Mouse (Mus musculus) retina, postnatal 7 days (tissue): ENCODE data around the gene Ankrd23.

ENCODE experiments used
- DNase-seq: peaks from one replicate; pipeline ENCODE4 v3.0.0-alpha.2; 2012; ENCODE audit warnings: low read depth, low spot score

The Ankrd23 gene

GRCm38 (mm10) chr1:36522210-36522609, 14.5 kb downstream of the Ankrd23 start:
- no peak for DNase-seq

- DNase-seq = no peak
Measured at GRCm38 (mm10) chr1:36519626-36520025, 17.1 kb downstream of the Ankrd23 start.

GRCm38 (mm10) chr1:36518259-36518658, 18.4 kb downstream of the Ankrd23 start:
- no peak for DNase-seq

- no peak for DNase-seq
Measured at GRCm38 (mm10) chr1:36513718-36514117, 23.0 kb downstream of the Ankrd23 start.

- no peak for DNase-seq
Measured at GRCm38 (mm10) chr1:36513310-36513709, 23.4 kb downstream of the Ankrd23 start.

- DNase-seq = no peak
Measured at GRCm38 (mm10) chr1:36512966-36513280, 23.8 kb downstream of the Ankrd23 start.

GRCm38 (mm10) chr1:36512089-36512965, 24.4 kb downstream of the Ankrd23 start:
- DNase-seq = no peak

- DNase-seq = peak; percentile 99
Measured at GRCm38 (mm10) chr1:36511289-36512021, 25.2 kb downstream of the Ankrd23 start, which contains the start of gene Cnnm3. Gene Cnnm3, plus strand, starts transcription at chr1:36511867.

GRCm38 (mm10) chr1:36508238-36508637, 28.4 kb downstream of the Ankrd23 start:
- no peak for DNase-seq

GRCm38 (mm10) chr1:36501261-36501660, 35.4 kb downstream of the Ankrd23 start:
- DNase-seq = peak; percentile 75

- no peak for DNase-seq
Measured at GRCm38 (mm10) chr1:36497312-36497711, 39.4 kb downstream of the Ankrd23 start.

GRCm38 (mm10) chr1:36496719-36497118, 40.0 kb downstream of the Ankrd23 start:
- no peak for DNase-seq

GRCm38 (mm10) chr1:36493299-36493698, 43.4 kb downstream of the Ankrd23 start:
- DNase-seq = no peak

GRCm38 (mm10) chr1:36492416-36493139, 44.1 kb downstream of the Ankrd23 start:
- DNase-seq = peak; percentile 76

GRCm38 (mm10) chr1:36489661-36490060, 47.0 kb downstream of the Ankrd23 start:
- DNase-seq = no peak

GRCm38 (mm10) chr1:36487111-36487510, 49.6 kb downstream of the Ankrd23 start:
- no peak for DNase-seq

- DNase-seq = no peak
Measured at GRCm38 (mm10) chr1:36485080-36485479, 51.6 kb downstream of the Ankrd23 start.

GRCm38 (mm10) chr1:36483825-36484224, 52.9 kb downstream of the Ankrd23 start:
- DNase-seq = no peak
